Mouse (Mus musculus): ENCODE data around the gene Gm17334.

DNA sequence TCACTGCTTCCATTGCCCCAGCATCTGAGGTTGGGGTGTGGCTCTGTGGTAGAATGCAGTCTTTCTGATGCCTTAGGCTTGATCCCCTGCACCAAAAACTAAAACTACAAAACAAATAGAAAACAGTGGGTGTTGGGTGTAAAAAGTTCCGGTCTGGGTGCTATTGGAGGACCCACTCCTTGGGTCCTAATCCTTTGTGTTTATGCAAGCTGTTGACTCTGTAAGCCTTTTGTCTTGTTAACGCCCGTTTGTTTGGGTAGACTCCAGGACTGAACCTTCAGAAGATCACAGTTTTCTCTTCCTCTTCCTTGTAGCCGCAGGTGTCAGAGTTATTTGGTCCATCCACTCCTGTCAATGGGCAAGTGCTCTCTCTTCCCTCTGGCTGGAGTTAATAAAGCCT is 27.0 kb upstream of the Gm17334 start:
- TF ChIP-seq CTCF (conservative IDR thresholded peaks at IDR 0.05; ENCODE audit: insufficient read depth, insufficient read length, low read depth, low read length) (no peak), POLR2A (IDR thresholded peaks at IDR 0.05; ENCODE audit: low read depth, low read length) (no peak)

All from kidney, adult 2 months (tissue).